Mouse (Mus musculus) Patski (cell line): ENCODE data around the gene Bcl2. TPM values are rescaled to one million over a fixed set of nuclear protein-coding genes. Genes with fewer than 3 reads are reported as not detected.

Source experiments
- ATAC-seq: fragments of 100-300 bp; one replicate; pipeline ENCODE4 v1.8.0; 2021
- CTCF ChIA-PET: fragments of 350-600 bp; sonication (Branson Sonifier 250); formaldehyde crosslinking; loops from one replicate; lab custom pipeline; 2022; ENCODE audit warnings: inconsistent platforms; lab: Charles Lee
- POLR2A ChIA-PET: fragments of 350-600 bp; sonication (Branson Sonifier 250); formaldehyde crosslinking; loops from one replicate; lab custom pipeline; 2022; ENCODE audit warnings: antibody characterized with exemption, inconsistent platforms; lab: Charles Lee
- DNase-seq: peaks from one replicate; pipeline ENCODE4 v3.0.0-alpha.2; 2011; ENCODE audit warnings: low read depth, low spot score
- H3K27me3 ChIP-seq: fragments of 371-371 bp; one replicate; pipeline ENCODE4 v1.5.1; 2021
- CTCF ChIP-seq: fragments of 100-300 bp; IDR thresholded peaks from one replicate; pipeline ENCODE4 v1.5.1; 2021
- in situ Hi-C: fragments of 300-500 bp; cut with MboI; formaldehyde crosslinking; loops from 3 replicates; pipeline ENCODE4 v1.11.1; 2018; ENCODE audit warnings: low pct_unique_long_range_greater_than_20kb, mixed read lengths
- polyA plus RNA-seq: library from polyadenylated mRNA; unstranded; gene quantifications from one replicate; pipeline ENCODE4 v1.2.3, GENCODE M21; 2021

Bcl2 gene
- polyA plus RNA-seq, 1 experiment from 2014 or later = 11.7 TPM

- TF ChIP-seq CTCF = peak; percentile 94
- no peaks in the 10 kb centered on the region for H3K27me3 ChIP-seq
- DNase-seq (peak; percentile 30), ATAC-seq (peak; percentile 94)
- in situ Hi-C loops = no loop called here
- ChIA-PET POLR2A (no interaction called here), CTCF (interaction anchor here (0.6 to 4.5 kb wide), 23 partner anchors 9 to 303 kb away, joined by 3 to 31 read pairs (median 4); partner anchors contain the start of gene Bcl2)
Measured at GRCm38 (mm10) chr1:106511593-106511992, 202.5 kb downstream of the Bcl2 start.

GRCm38 (mm10) chr1:106507556-106507955 is 206.5 kb downstream of the Bcl2 start:
- ChIA-PET POLR2A (no interaction called here), CTCF (interaction anchor here (0.9 to 1.6 kb wide), 2 partner anchors 20 to 205 kb away, joined by 3 to 4 read pairs; no protein-coding TSS in a partner anchor)
- DNase-seq (no peak), ATAC-seq (no peak)
- TF ChIP-seq CTCF = no peak
- H3K27me3 ChIP-seq = no peaks in the 10 kb centered on the region
- in situ Hi-C loops = no loop called here

GRCm38 (mm10) chr1:106503910-106504309 is 210.2 kb downstream of the Bcl2 start:
- in situ Hi-C loops = no loop called here
- DNase-seq (no peak), ATAC-seq (no peak)
- TF ChIP-seq CTCF = no peak
- ChIA-PET POLR2A (no interaction called here), CTCF (interaction anchor here (0.9 kb wide), 1 partner anchor 10 kb away, joined by 3 read pairs; no protein-coding TSS in a partner anchor)
- H3K27me3 ChIP-seq = no peaks in the 10 kb centered on the region

GRCm38 (mm10) chr1:106503407-106503806 is 210.7 kb downstream of the Bcl2 start:
- no peak for ATAC-seq
- ChIA-PET CTCF (no interaction called here), POLR2A (no interaction called here)
- TF ChIP-seq CTCF = no peak
- no peaks in the 10 kb centered on the region for H3K27me3 ChIP-seq
- no peak for DNase-seq
- in situ Hi-C loops = no loop called here

- TF ChIP-seq CTCF = no peak
- ATAC-seq = no peak
- no peaks in the 10 kb centered on the region for H3K27me3 ChIP-seq
- in situ Hi-C loops = no loop called here
- ChIA-PET POLR2A (no interaction called here), CTCF (interaction anchor here (0.7 kb wide), 1 partner anchor 72 kb away, joined by 4 read pairs; no protein-coding TSS in a partner anchor)
- no peak for DNase-seq
Measured at GRCm38 (mm10) chr1:106497999-106498398, 216.1 kb downstream of the Bcl2 start.

Other genes with a start within 250 kb of the Bcl2 start
- 21.7 TPM for gene Kdsr, start 45.5 kb upstream of the Bcl2 start, polyA plus RNA-seq
- gene Vps4b, start 82.5 kb upstream of the Bcl2 start, polyA plus RNA-seq = 92.3 TPM
- not detected for gene Serpinb5, start 146.9 kb upstream of the Bcl2 start, polyA plus RNA-seq
- not detected for gene Serpinb12, start 220.2 kb upstream of the Bcl2 start, polyA plus RNA-seq